Mouse (Mus musculus): ENCODE results near the gene Midn.

GRCm38 (mm10) chr10:80144159-80144558, 3.9 kb upstream of the Midn start:
- no peak for TF ChIP-seq CTCF (IDR thresholded peaks at IDR 0.05; ENCODE audit: control insufficient read depth, insufficient read depth, insufficient replicate concordance, low read depth, low read length)
- TF ChIP-seq POLR2A (IDR thresholded peaks at IDR 0.05; ENCODE audit: control insufficient read depth, low read depth, low read length): no peak

Measured in testis, adult 2 months (tissue).